Mouse (Mus musculus) forebrain, embryonic 16.5 days (tissue): Measurements from ENCODE around the gene Etaa1. TPM values are rescaled to one million over a fixed set of nuclear protein-coding genes. Genes with fewer than 3 reads are reported as not detected.

ENCODE experiments used
- ATAC-seq: fragments of 200-750 bp; cut with Nextera tagmentation; 2 replicates; pipeline ENCODE4 v1.8.0; 2017; ENCODE audit warnings: mild to moderate bottlenecking, moderate library complexity
- H3K27ac ChIP-seq: fragments of 300-500 bp; sonication (generic); 2 replicates; pipeline ENCODE4 v1.5.1; 2014; ENCODE audit warnings: low read length, control low read depth
- H3K27me3 ChIP-seq: fragments of 300-500 bp; sonication (generic); replicated peaks from 2 replicates; pipeline ENCODE4 v1.6.1; 2014; ENCODE audit warnings: low read length; ENCODE audit not compliant: control insufficient read depth, insufficient read depth
- H3K36me3 ChIP-seq: fragments of 300-500 bp; sonication (generic); 2 replicates; pipeline ENCODE4 v1.6.1; 2014; ENCODE audit not compliant: control insufficient read depth, insufficient read depth
- H3K4me1 ChIP-seq: fragments of 300-500 bp; sonication (generic); replicated peaks from 2 replicates; pipeline ENCODE4 v1.6.1; 2014; ENCODE audit warnings: low read length; ENCODE audit not compliant: control insufficient read depth, insufficient read depth
- H3K4me2 ChIP-seq: fragments of 300-500 bp; sonication (generic); 2 replicates; pipeline ENCODE4 v1.6.1; 2014; ENCODE audit warnings: mild to moderate bottlenecking, low read length, control low read depth
- H3K4me3 ChIP-seq: fragments of 300-500 bp; sonication (generic); replicated peaks from 2 replicates; pipeline ENCODE4 v1.5.1; 2014; ENCODE audit warnings: mild to moderate bottlenecking, low read length, control low read depth
- H3K9ac ChIP-seq: fragments of 300-500 bp; sonication (generic); replicated peaks from 2 replicates; pipeline ENCODE4 v1.6.1; 2014; ENCODE audit warnings: low read depth, low read length, control low read depth
- H3K9me3 ChIP-seq: fragments of 300-500 bp; sonication (generic); 2 replicates; pipeline ENCODE4 v1.6.1; 2016; ENCODE audit warnings: low read length; ENCODE audit not compliant: control insufficient read depth
- WGBS: fragments of 180-500 bp; shearing (Covaris S2); extraction: QIAGEN DNeasy Blood & Tissue Kit; methylation state at CpG from one replicate; pipeline ENCODE4 v1.1.7; 2014; 5-methylcytosine and 5-hydroxymethylcytosine counted together
- polyA plus RNA-seq: library from polyadenylated mRNA; unstranded; fragments of >200 nt; fragmentation: Nextera tagmentation; extraction: Ambion mirVana; gene quantifications from 2 replicates; pipeline ENCODE4 v1.2.1, GENCODE M21; 2015

Etaa1 gene
- 7.6 and 9.2 TPM in 2 replicates for polyA plus RNA-seq

- under 1% methylated on average over 64 of the region's 69 CpGs for WGBS
- ATAC-seq = peak; percentile 100
- H3K4me2 ChIP-seq = peak within 1 kb of the TSS; percentile 59
- H3K9me3 ChIP-seq = no peaks in the 10 kb centered on the region
- H3K9ac ChIP-seq = peak within 1 kb of the TSS; percentile 87
- peak within 1 kb of the TSS; percentile 97 for H3K27ac ChIP-seq
- 0 out of 2 replicates have a peak, but pooled peaks cover 10% of the 10 kb centered on the region for H3K4me1 ChIP-seq
- no peaks in the 10 kb centered on the region for H3K27me3 ChIP-seq
- peak within 1 kb of the TSS; percentile 98 for H3K4me3 ChIP-seq
- H3K36me3 ChIP-seq = 0 out of 2 replicates have a peak, but pooled peaks cover 2% of the 10 kb centered on the region
Measured at GRCm38 (mm10) chr11:17953231-17954134, at the start of gene Etaa1. Gene Etaa1 (minus strand): TSS chr11:17953875.

- no peak overlapping the region for H3K9ac ChIP-seq
- no peaks in the 10 kb centered on the region for H3K4me1 ChIP-seq
- H3K36me3 ChIP-seq = no peaks in the 10 kb centered on the region
- H3K9me3 ChIP-seq = no peaks in the 10 kb centered on the region
- WGBS = 64% methylated on average over 3 of the region's 3 CpGs
- no peak overlapping the region for H3K4me3 ChIP-seq
- no peak overlapping the region for H3K4me2 ChIP-seq
- ATAC-seq = 0 out of 2 replicates have a peak, but pooled peaks have one; percentile 43
- H3K27me3 ChIP-seq = no peaks in the 10 kb centered on the region
- no peak overlapping the region for H3K27ac ChIP-seq
Measured at GRCm38 (mm10) chr11:17994151-17994550, 40.5 kb upstream of the Etaa1 start.

- no peaks in the 10 kb centered on the region for H3K27me3 ChIP-seq
- H3K4me1 ChIP-seq = no peaks in the 10 kb centered on the region
- WGBS = 89% methylated on average over 9 of the region's 9 CpGs
- H3K4me3 ChIP-seq = no peak overlapping the region
- no peaks in the 10 kb centered on the region for H3K36me3 ChIP-seq
- no peak overlapping the region for H3K4me2 ChIP-seq
- H3K27ac ChIP-seq = no peak overlapping the region
- no peak for ATAC-seq
- no peaks in the 10 kb centered on the region for H3K9me3 ChIP-seq
- no peak overlapping the region for H3K9ac ChIP-seq
Measured at GRCm38 (mm10) chr11:17992311-17992710, 38.6 kb upstream of the Etaa1 start.

- no peaks in the 10 kb centered on the region for H3K4me1 ChIP-seq
- H3K9ac ChIP-seq = no peak overlapping the region
- ATAC-seq = no peak
- no peak overlapping the region for H3K27ac ChIP-seq
- H3K4me3 ChIP-seq = no peak overlapping the region
- WGBS = 95% methylated on average over 2 of the region's 2 CpGs
- H3K9me3 ChIP-seq = no peaks in the 10 kb centered on the region
- no peaks in the 10 kb centered on the region for H3K27me3 ChIP-seq
- H3K36me3 ChIP-seq = no peaks in the 10 kb centered on the region
- no peak overlapping the region for H3K4me2 ChIP-seq
Measured at GRCm38 (mm10) chr11:17983331-17983730, 29.7 kb upstream of the Etaa1 start.

- H3K27ac ChIP-seq = no peak overlapping the region
- H3K27me3 ChIP-seq = no peaks in the 10 kb centered on the region
- H3K4me3 ChIP-seq = no peak overlapping the region
- H3K36me3 ChIP-seq = no peaks in the 10 kb centered on the region
- H3K4me2 ChIP-seq = no peak overlapping the region
- no peak for ATAC-seq
- no peak overlapping the region for H3K9ac ChIP-seq
- H3K9me3 ChIP-seq = no peaks in the 10 kb centered on the region
- WGBS = 77% methylated on average over 4 of the region's 4 CpGs
- H3K4me1 ChIP-seq = no peaks in the 10 kb centered on the region
Measured at GRCm38 (mm10) chr11:17981246-17981645, 27.6 kb upstream of the Etaa1 start.

GRCm38 (mm10) chr11:17975581-17975980 is 21.9 kb upstream of the Etaa1 start:
- WGBS = 78% methylated on average over 3 of the region's 3 CpGs

GRCm38 (mm10) chr11:17952791-17953190 is 884 bp downstream of the Etaa1 start:
- Histone ChIP-seq H3K36me3 (0 out of 2 replicates have a peak, but pooled peaks cover 2% of the 10 kb centered on the region), H3K4me2 (peak overlapping the region; percentile 59), H3K4me3 (peak overlapping the region; percentile 98), H3K27ac (peak overlapping the region; percentile 97), H3K27me3 (no peaks in the 10 kb centered on the region), H3K4me1 (0 out of 2 replicates have a peak, but pooled peaks cover 10% of the 10 kb centered on the region), H3K9me3 (no peaks in the 10 kb centered on the region), H3K9ac (peak overlapping the region; percentile 87)
- 3% methylated on average over 3 of the region's 3 CpGs for WGBS
- no peak for ATAC-seq

More at GRCm38 (mm10) chr11:17975581-17975980, 21.9 kb upstream of the Etaa1 start:
- H3K4me2 ChIP-seq = no peak overlapping the region
- H3K9me3 ChIP-seq = no peaks in the 10 kb centered on the region
- no peak overlapping the region for H3K4me3 ChIP-seq
- H3K27me3 ChIP-seq = no peaks in the 10 kb centered on the region
- no peak overlapping the region for H3K9ac ChIP-seq
- no peaks in the 10 kb centered on the region for H3K36me3 ChIP-seq
- H3K27ac ChIP-seq = no peak overlapping the region
- H3K4me1 ChIP-seq = no peaks in the 10 kb centered on the region
- no peak for ATAC-seq

- Histone ChIP-seq H3K4me3 (no peak overlapping the region), H3K4me2 (no peak overlapping the region), H3K4me1 (0 out of 2 replicates have a peak, but pooled peaks cover 10% of the 10 kb centered on the region), H3K9me3 (no peaks in the 10 kb centered on the region), H3K36me3 (peaks cover 7% of the 10 kb centered on the region), H3K27ac (no peak overlapping the region), H3K9ac (no peak overlapping the region), H3K27me3 (no peaks in the 10 kb centered on the region)
- ATAC-seq = peak; percentile 18
- WGBS = 32% methylated on average over 3 of the region's 3 CpGs
Measured at GRCm38 (mm10) chr11:17951336-17951735, 2.3 kb downstream of the Etaa1 start.

- H3K4me2 ChIP-seq = no peak overlapping the region
- 80% methylated on average over 1 of the region's 1 CpGs for WGBS
- ATAC-seq = no peak
- 0 out of 2 replicates have a peak, but pooled peaks cover under 1% of the 10 kb centered on the region for H3K4me1 ChIP-seq
- H3K9me3 ChIP-seq = no peaks in the 10 kb centered on the region
- H3K27me3 ChIP-seq = no peaks in the 10 kb centered on the region
- no peak overlapping the region for H3K4me3 ChIP-seq
- H3K27ac ChIP-seq = no peak overlapping the region
- no peak overlapping the region for H3K9ac ChIP-seq
- H3K36me3 ChIP-seq = peaks cover 5% of the 10 kb centered on the region; the same call in 1 of the 2 replicates
Measured at GRCm38 (mm10) chr11:17939168-17939567, 14.5 kb downstream of the Etaa1 start.
